Mouse (Mus musculus) bone marrow, adult 2 months (tissue): ENCODE results near the gene Uso1.

Experiments
- CTCF ChIP-seq: fragments of 200-500 bp; IDR thresholded peaks from 2 replicates; pipeline ENCODE4 v1.5.1; 2011; ENCODE audit warnings: low read length, control low read depth; ENCODE audit not compliant: control insufficient read depth, insufficient read depth
- POLR2A ChIP-seq: fragments of 200-500 bp; IDR thresholded peaks from 2 replicates; pipeline ENCODE4 v1.6.1; 2011; ENCODE audit warnings: low read depth, mild to moderate bottlenecking, control low read depth, low read length, borderline replicate concordance; ENCODE audit not compliant: control insufficient read depth

GRCm38 (mm10) chr5:92127751-92128150 lies 10.0 kb upstream of the Uso1 start:
- TF ChIP-seq CTCF, result no peak
- no peak for TF ChIP-seq POLR2A
